Mouse (Mus musculus) MEL (cell line): ENCODE measurements around the gene Neu1. TPM values are rescaled to one million over a fixed set of nuclear protein-coding genes. Genes with fewer than 3 reads are reported as not detected.
A peak's percentile ranks its signal among the peaks of the same experiment; 100 is the strongest.
"Not testable (repeated sequence)": the region's sequence is repeated elsewhere in the genome, so short reads cannot be mapped to it uniquely, and the experiment has no call there.

Source experiments
- DNase-seq: peaks from one replicate; pipeline ENCODE4 v3.0.0; 2011; ENCODE audit warnings: low read depth, low spot score
- H3K27ac ChIP-seq: 2 replicates; pipeline ENCODE4 v1.5.1; 2012; ENCODE audit warnings: low read depth, mild to moderate bottlenecking, control low read depth, low read length, moderate library complexity; ENCODE audit not compliant: control insufficient read depth
- H3K27me3 ChIP-seq, 2 experiments: fragments of 150-350 bp in 1 of 2; sonication (generic) in 1 of 2; 2 replicates each; pipeline ENCODE4 v1.6.1; 2012; ENCODE audit warnings: low read length in 2 of 2, mild to moderate bottlenecking in 2 of 2, improper control_type of control experiment in 1 of 2, moderate library complexity in 1 of 2; ENCODE audit not compliant: insufficient read depth in 2 of 2, control insufficient read depth in 1 of 2
- H3K36me3 ChIP-seq, 2 experiments: 2 replicates each; pipeline ENCODE4 v1.6.1; 2012 to 2014; ENCODE audit warnings: low read length in 2 of 2, improper control_type of control experiment in 1 of 2, inconsistent platforms in 1 of 2, mild to moderate bottlenecking in 1 of 2; ENCODE audit not compliant: insufficient read depth in 2 of 2, control insufficient read depth in 1 of 2
- H3K4me1 ChIP-seq, 2 experiments: fragments of 150-350 bp in 1 of 2; sonication (generic) in 1 of 2; 2 replicates each; pipeline ENCODE4 v1.6.1; 2012; ENCODE audit warnings: low read length in 2 of 2, improper control_type of control experiment in 1 of 2, mild to moderate bottlenecking in 1 of 2; ENCODE audit not compliant: insufficient read depth in 2 of 2, control insufficient read depth in 1 of 2
- H3K4me3 ChIP-seq, 2 experiments: fragments of 150-350 bp in 1 of 2; sonication (generic) in 1 of 2; 2 replicates each; pipeline ENCODE4 v1.5.1; 2012; ENCODE audit warnings: low read depth in 2 of 2, low read length in 2 of 2, mild to moderate bottlenecking in 2 of 2, moderate library complexity in 2 of 2, control low read depth in 1 of 2, improper control_type of control experiment in 1 of 2; ENCODE audit not compliant: control insufficient read depth in 1 of 2, insufficient read depth in 1 of 2
- H3K79me2 ChIP-seq: 2 replicates; pipeline ENCODE4 v1.6.1; 2012; ENCODE audit warnings: mild to moderate bottlenecking, low read length, moderate library complexity; ENCODE audit not compliant: control insufficient read depth, poor library complexity, insufficient read depth
- H3K9ac ChIP-seq: 2 replicates; pipeline ENCODE4 v1.6.1; 2012; ENCODE audit warnings: low read depth, mild to moderate bottlenecking, control low read depth, low read length, moderate library complexity; ENCODE audit not compliant: control insufficient read depth, poor library complexity, severe bottlenecking
- H3K9me3 ChIP-seq: fragments of 150-350 bp; sonication (generic); replicated peaks from 2 replicates; pipeline ENCODE4 v1.6.1; 2012; ENCODE audit warnings: mild to moderate bottlenecking, low read length, improper control_type of control experiment, moderate library complexity; ENCODE audit not compliant: insufficient read depth
- CTCF ChIP-seq, 3 experiments: IDR thresholded peaks in 2 of 3; conservative IDR thresholded peaks in 1 of 3; 2 replicates each; pipeline ENCODE4 v1.5.1; 2011 to 2012; ENCODE audit warnings: low read length in 3 of 3, low read depth in 2 of 3, mild to moderate bottlenecking in 2 of 3, improper control_type of control experiment in 1 of 3, inconsistent platforms in 1 of 3, mixed read lengths in 1 of 3, moderate library complexity in 1 of 3; ENCODE audit not compliant: control insufficient read depth in 1 of 3, insufficient read depth in 1 of 3, poor library complexity in 1 of 3, severe bottlenecking in 1 of 3
- NRF1 ChIP-seq: IDR thresholded peaks from 2 replicates; pipeline ENCODE4 v1.6.1; 2014; ENCODE audit warnings: low read depth, mild to moderate bottlenecking, inconsistent platforms, low read length, improper control_type of control experiment, moderate library complexity; ENCODE audit not compliant: poor library complexity, insufficient read depth, severe bottlenecking
- RAD21 ChIP-seq: IDR thresholded peaks from 2 replicates; pipeline ENCODE4 v1.6.1; 2011; ENCODE audit warnings: mild to moderate bottlenecking, low read depth, low read length, improper control_type of control experiment
- SIN3A ChIP-seq: IDR thresholded peaks from 2 replicates; pipeline ENCODE4 v1.6.1; 2012; ENCODE audit warnings: low read length, improper control_type of control experiment, inconsistent platforms
- SMC3 ChIP-seq: IDR thresholded peaks from 2 replicates; pipeline ENCODE4 v1.6.1; 2011; ENCODE audit warnings: low read depth, low read length, improper control_type of control experiment
- TBP ChIP-seq: IDR thresholded peaks from 2 replicates; pipeline ENCODE4 v1.8.0; 2011; ENCODE audit warnings: low read depth, low read length, improper control_type of control experiment
- TCF12 ChIP-seq: IDR thresholded peaks from 2 replicates; pipeline ENCODE4 v1.6.1; 2014; ENCODE audit warnings: low read depth, mild to moderate bottlenecking, inconsistent platforms, low read length, improper control_type of control experiment, moderate library complexity
- ZC3H11A ChIP-seq: IDR thresholded peaks from 2 replicates; pipeline ENCODE4 v1.6.1; 2012; ENCODE audit warnings: low read depth, mild to moderate bottlenecking, inconsistent platforms, low read length, improper control_type of control experiment
- ZNF384 ChIP-seq: IDR thresholded peaks from 2 replicates; pipeline ENCODE4 v1.6.1; 2012; ENCODE audit warnings: low read depth, mild to moderate bottlenecking, inconsistent platforms, low read length, improper control_type of control experiment
- polyA plus RNA-seq, 2 experiments: library from polyadenylated mRNA; stranded (reverse) in 1 of 2; unstranded in 1 of 2; fragments of >175 nt in 1 of 2; fragments of >200 nt in 1 of 2; gene quantifications; 2 replicates each; pipeline versions ENCODE4 v1.2.1 to v1.2.4; 2012; ENCODE audit warnings: low replicate concordance in 2 of 2, low read depth in 1 of 2; ENCODE audit not compliant: insufficient read length in 2 of 2, insufficient read depth in 1 of 2, missing spikeins in 1 of 2
- total RNA-seq: library from RNA; depleted of rRNA; stranded (reverse); fragments of 300-350 nt; gene quantifications from 2 replicates; pipeline ENCODE4 v1.2.3, GENCODE M21; 2012

Gene Neu1
- total and polyA plus RNA-seq, 3 experiments: 6.5 to 7.9 TPM; not detected in 1

DNA sequence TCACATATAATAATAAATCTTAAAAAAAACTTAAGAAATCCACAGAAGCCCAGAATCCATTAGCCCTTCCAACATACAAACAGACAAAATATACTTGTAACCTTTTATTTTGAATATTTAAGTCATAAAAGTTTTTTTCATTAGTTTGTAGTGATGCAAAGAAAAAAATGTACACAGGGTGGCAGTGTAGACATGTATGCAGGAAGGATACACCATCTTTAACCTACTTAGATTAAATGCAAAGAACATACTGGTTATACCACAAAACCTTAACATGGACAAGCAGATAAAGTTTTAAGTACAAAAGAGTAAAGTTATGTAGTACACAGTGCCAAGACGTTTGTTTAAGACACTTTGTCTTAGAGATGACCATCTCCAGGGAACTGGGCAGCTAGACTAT is 25.3 kb downstream of the Neu1 start:
- H3K4me3 ChIP-seq: no peak overlapping the region
- peaks cover 9% of the 10 kb centered on the region for H3K79me2 ChIP-seq
- no peak overlapping the region for H3K27ac ChIP-seq
- peak; percentile 54 for TF ChIP-seq ZC3H11A
- peak; percentile 74 for TF ChIP-seq RAD21
- TF ChIP-seq SIN3A: 0 out of 2 replicates have a peak, but pooled peaks have one; percentile 24
- TF ChIP-seq ZNF384: peak; percentile 73
- TF ChIP-seq CTCF (IDR thresholded peaks at IDR 0.05 in 2 of 3, conservative IDR thresholded peaks at IDR 0.05 in 1 of 3; ENCODE audit: control insufficient read depth in 1 of 3, insufficient read depth in 1 of 3, low read depth in 2 of 3, low read length in 3 of 3, poor library complexity in 1 of 3, severe bottlenecking in 1 of 3): peak in 1 of 3 experiments; percentile 63; a peak in 3 of 6 replicates
- TF ChIP-seq TCF12: no peak
- TF ChIP-seq SMC3: peak; percentile 70
- no peak for TF ChIP-seq TBP
- no peak for TF ChIP-seq NRF1
- no peaks in the 10 kb centered on the region for H3K9me3 ChIP-seq
- peaks cover 0 to 3% of the 10 kb centered on the region in 2 experiments; a peak in 1 of 4 replicates for H3K4me1 ChIP-seq
- DNase-seq: peak; percentile 53
- no peak overlapping the region for H3K9ac ChIP-seq
- H3K36me3 ChIP-seq: no peaks in the 10 kb centered on the region
- H3K27me3 ChIP-seq: no peaks in the 10 kb centered on the region

DNA sequence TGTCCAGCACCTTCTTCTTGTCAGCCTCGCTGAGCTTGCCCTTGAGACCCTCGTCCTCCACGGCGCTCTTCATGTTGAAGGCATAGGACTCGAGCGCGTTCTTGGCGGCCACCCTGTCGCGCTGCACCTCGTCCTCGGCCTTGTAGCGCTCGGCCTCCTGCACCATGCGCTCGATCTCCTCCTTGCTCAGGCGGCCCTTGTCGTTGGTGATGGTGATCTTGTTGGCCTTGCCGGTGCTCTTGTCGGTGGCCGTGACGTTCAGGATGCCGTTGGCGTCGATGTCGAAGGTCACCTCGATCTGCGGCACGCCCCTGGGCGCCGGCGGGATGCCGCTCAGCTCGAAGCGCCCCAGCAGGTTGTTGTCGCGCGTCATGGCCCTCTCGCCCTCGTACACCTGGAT is 26.2 kb downstream of the Neu1 start:
- H3K9me3 ChIP-seq, H3K27ac ChIP-seq, H3K27me3 ChIP-seq, DNase-seq, H3K4me3 ChIP-seq, H3K36me3 ChIP-seq, H3K4me1 ChIP-seq, H3K79me2 ChIP-seq, H3K9ac ChIP-seq: not testable (repeated sequence)

DNA sequence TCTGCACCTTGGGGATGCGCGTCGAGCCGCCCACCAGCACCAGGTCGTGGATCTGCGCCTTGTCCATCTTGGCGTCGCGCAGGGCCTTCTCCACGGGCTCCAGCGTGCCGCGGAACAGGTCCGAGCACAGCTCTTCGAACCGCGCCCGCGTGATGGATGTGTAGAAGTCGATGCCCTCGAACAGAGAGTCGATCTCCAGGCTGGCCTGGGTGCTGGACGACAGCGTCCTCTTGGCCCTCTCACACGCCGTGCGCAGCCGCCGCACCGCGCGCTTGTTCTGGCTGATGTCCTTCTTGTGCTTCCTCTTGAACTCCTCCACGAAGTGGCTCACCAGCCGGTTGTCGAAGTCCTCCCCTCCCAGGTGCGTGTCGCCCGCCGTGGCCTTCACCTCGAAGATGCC is 26.9 kb downstream of the Neu1 start:
- not testable (repeated sequence) for DNase-seq, H3K9me3 ChIP-seq, H3K36me3 ChIP-seq, H3K79me2 ChIP-seq, H3K9ac ChIP-seq, H3K27ac ChIP-seq, H3K27me3 ChIP-seq, H3K4me3 ChIP-seq, H3K4me1 ChIP-seq

DNA sequence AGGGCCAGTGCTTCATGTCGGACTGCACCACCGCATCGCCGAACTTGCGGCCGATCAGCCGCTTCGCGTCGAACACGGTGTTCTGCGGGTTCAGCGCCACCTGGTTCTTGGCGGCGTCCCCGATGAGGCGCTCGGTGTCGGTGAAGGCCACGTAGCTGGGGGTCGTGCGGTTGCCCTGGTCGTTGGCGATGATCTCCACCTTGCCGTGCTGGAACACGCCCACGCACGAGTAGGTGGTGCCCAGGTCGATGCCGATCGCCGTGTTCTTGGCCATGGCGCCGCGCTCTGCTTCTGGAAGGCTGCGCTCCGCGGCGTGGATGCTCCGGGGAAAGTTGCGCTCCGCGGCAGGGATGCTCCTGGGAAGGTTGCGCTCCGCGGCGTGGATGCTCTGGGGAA is 27.7 kb downstream of the Neu1 start:
- not testable (repeated sequence) for H3K9me3 ChIP-seq, H3K27ac ChIP-seq, H3K4me3 ChIP-seq, H3K36me3 ChIP-seq, H3K27me3 ChIP-seq, H3K4me1 ChIP-seq, H3K9ac ChIP-seq, DNase-seq, H3K79me2 ChIP-seq

DNA sequence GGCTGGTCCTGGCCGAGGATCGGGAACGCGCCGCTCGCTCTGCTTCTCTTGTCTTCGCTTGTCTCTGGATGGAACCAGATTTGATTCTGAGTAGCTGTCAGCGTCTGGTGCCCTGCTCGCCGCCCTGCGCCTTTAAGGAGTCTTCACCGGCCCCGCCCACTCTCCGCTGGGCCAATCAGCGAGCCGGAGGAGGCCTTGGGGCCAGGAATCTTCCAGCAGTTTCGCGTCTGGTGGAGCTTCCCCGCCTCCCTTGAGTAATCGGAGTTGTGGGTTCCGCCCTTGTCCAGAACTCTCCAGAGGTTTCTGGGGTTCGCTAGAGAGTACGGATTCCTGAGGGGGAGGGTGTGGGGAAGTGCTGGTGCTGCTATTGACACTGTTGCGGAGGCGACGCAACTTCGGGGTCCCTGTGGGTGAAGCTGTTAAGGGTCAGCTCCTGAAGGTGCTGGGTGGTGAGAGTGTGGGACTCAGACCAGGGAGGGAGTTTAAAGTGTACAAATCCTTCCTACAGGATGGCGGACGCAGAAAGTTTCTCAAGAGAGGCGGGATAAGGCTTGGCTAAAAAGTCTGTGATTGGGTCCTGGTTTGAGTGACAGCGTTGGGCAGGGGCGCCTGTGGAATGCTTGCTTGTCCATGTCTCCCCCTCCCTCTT is 28.2 kb downstream of the Neu1 start, which contains the start of gene Hspa1b:
Gene Hspa1b (minus strand): TSS at position 109 of the 649 bp plus-strand sequence.
- not testable (repeated sequence) for DNase-seq, H3K36me3 ChIP-seq, H3K27me3 ChIP-seq, H3K9me3 ChIP-seq, H3K79me2 ChIP-seq, H3K4me1 ChIP-seq, H3K9ac ChIP-seq, H3K27ac ChIP-seq, H3K4me3 ChIP-seq
